Mouse (Mus musculus): Measurements from ENCODE around the gene Asl. TPM values are rescaled to one million over a fixed set of nuclear protein-coding genes. Genes with fewer than 3 reads are reported as not detected.

Gene Asl
- polyA plus RNA-seq, 1 experiment from 2014 or later = 51.4 TPM

- Histone ChIP-seq H3K4me3 (replicated peaks) (peak overlapping the region; percentile 62), H3K9me3 (no peaks in the 10 kb centered on the region), H3K9ac (peak overlapping the region; percentile 71), H3K27ac (no peak overlapping the region), H3K4me2 (replicated peaks) (peak overlapping the region; percentile 78), H3K36me3 (0 out of 2 replicates have a peak, but pooled peaks cover 2% of the 10 kb centered on the region), H3K27me3 (replicated peaks) (no peaks in the 10 kb centered on the region), H3K4me1 (replicated peaks) (peaks cover 6% of the 10 kb centered on the region; the same call in 1 of the 2 replicates)
- WGBS = 42% methylated on average over 5 of the region's 5 CpGs
- ATAC-seq = 0 out of 2 replicates have a peak, but pooled peaks have one; percentile 9
Measured at GRCm38 (mm10) chr5:130001356-130001987, 27.6 kb downstream of the Asl start.

- H3K36me3 ChIP-seq = 0 out of 2 replicates have a peak, but pooled peaks cover 2% of the 10 kb centered on the region
- H3K4me1 ChIP-seq (replicated peaks) = peaks cover 6% of the 10 kb centered on the region; the same call in 1 of the 2 replicates
- peak overlapping the region; percentile 78 for H3K4me2 ChIP-seq (replicated peaks)
- H3K4me3 ChIP-seq (replicated peaks) = no peak overlapping the region
- H3K9me3 ChIP-seq = no peaks in the 10 kb centered on the region
- H3K27ac ChIP-seq = no peak overlapping the region
- H3K9ac ChIP-seq = no peak overlapping the region
- 0 out of 2 replicates have a peak, but pooled peaks have one; percentile 8 for ATAC-seq
- no peaks in the 10 kb centered on the region for H3K27me3 ChIP-seq (replicated peaks)
- 78% methylated on average over 12 of the region's 12 CpGs for WGBS
Measured at GRCm38 (mm10) chr5:130000735-130001134, 28.3 kb downstream of the Asl start.

- Histone ChIP-seq H3K4me1 (replicated peaks) (peaks cover 6% of the 10 kb centered on the region; the same call in 1 of the 2 replicates), H3K27me3 (replicated peaks) (no peaks in the 10 kb centered on the region), H3K4me3 (replicated peaks) (no peak overlapping the region), H3K27ac (no peak overlapping the region), H3K4me2 (replicated peaks) (no peak overlapping the region), H3K9me3 (no peaks in the 10 kb centered on the region), H3K36me3 (0 out of 2 replicates have a peak, but pooled peaks cover 2% of the 10 kb centered on the region), H3K9ac (no peak overlapping the region)
- 29% methylated on average over 4 of the region's 4 CpGs for WGBS
- ATAC-seq = no peak
Measured at GRCm38 (mm10) chr5:129999097-129999496, 29.9 kb downstream of the Asl start.

- no peak overlapping the region for H3K4me2 ChIP-seq (replicated peaks)
- H3K9ac ChIP-seq = no peak overlapping the region
- H3K9me3 ChIP-seq = no peaks in the 10 kb centered on the region
- no peak overlapping the region for H3K27ac ChIP-seq
- H3K4me1 ChIP-seq (replicated peaks) = no peaks in the 10 kb centered on the region; the same call in 1 of the 2 replicates
- 69% methylated on average over 19 of the region's 19 CpGs for WGBS
- peaks cover 7% of the 10 kb centered on the region; the same call in 1 of the 2 replicates for H3K36me3 ChIP-seq
- no peaks in the 10 kb centered on the region for H3K27me3 ChIP-seq (replicated peaks)
- H3K4me3 ChIP-seq (replicated peaks) = no peak overlapping the region
- ATAC-seq = no peak
Measured at GRCm38 (mm10) chr5:129997700-129998099, 31.3 kb downstream of the Asl start.

- H3K36me3 ChIP-seq = peaks cover 9% of the 10 kb centered on the region; the same call in 1 of the 2 replicates
- no peak overlapping the region for H3K4me3 ChIP-seq (replicated peaks)
- no peak overlapping the region for H3K27ac ChIP-seq
- 90% methylated on average over 7 of the region's 7 CpGs for WGBS
- H3K4me1 ChIP-seq (replicated peaks) = no peaks in the 10 kb centered on the region
- H3K9ac ChIP-seq = no peak overlapping the region
- no peak for ATAC-seq
- H3K4me2 ChIP-seq (replicated peaks) = no peak overlapping the region
- H3K27me3 ChIP-seq (replicated peaks) = no peaks in the 10 kb centered on the region
- no peaks in the 10 kb centered on the region for H3K9me3 ChIP-seq
Measured at GRCm38 (mm10) chr5:129994989-129995388, 34.1 kb downstream of the Asl start.

- no peaks in the 10 kb centered on the region for H3K27me3 ChIP-seq (replicated peaks)
- no peak for ATAC-seq
- no peak overlapping the region for H3K27ac ChIP-seq
- H3K9me3 ChIP-seq = no peaks in the 10 kb centered on the region
- 93% methylated on average over 14 of the region's 14 CpGs for WGBS
- H3K4me2 ChIP-seq (replicated peaks) = no peak overlapping the region
- H3K36me3 ChIP-seq = peaks cover 9% of the 10 kb centered on the region; the same call in 1 of the 2 replicates
- H3K9ac ChIP-seq = no peak overlapping the region
- H3K4me1 ChIP-seq (replicated peaks) = no peaks in the 10 kb centered on the region
- no peak overlapping the region for H3K4me3 ChIP-seq (replicated peaks)
Measured at GRCm38 (mm10) chr5:129993374-129993773, 35.7 kb downstream of the Asl start.

- Histone ChIP-seq H3K27me3 (replicated peaks) (no peaks in the 10 kb centered on the region), H3K27ac (no peak overlapping the region), H3K4me3 (replicated peaks) (no peak overlapping the region), H3K9ac (no peak overlapping the region), H3K4me2 (replicated peaks) (no peak overlapping the region), H3K36me3 (peaks cover 6% of the 10 kb centered on the region; the same call in 1 of the 2 replicates), H3K9me3 (no peaks in the 10 kb centered on the region), H3K4me1 (replicated peaks) (no peaks in the 10 kb centered on the region)
- ATAC-seq = 0 out of 2 replicates have a peak, but pooled peaks have one; percentile 42
- 93% methylated on average over 5 of the region's 5 CpGs for whole genome bisulfite sequencing
Measured at GRCm38 (mm10) chr5:129991898-129992297, 37.1 kb downstream of the Asl start.

- H3K4me2 ChIP-seq (replicated peaks) = no peak overlapping the region
- no peak overlapping the region for H3K4me3 ChIP-seq (replicated peaks)
- no peaks in the 10 kb centered on the region for H3K4me1 ChIP-seq (replicated peaks)
- H3K9me3 ChIP-seq = no peaks in the 10 kb centered on the region
- H3K36me3 ChIP-seq = peaks cover 6% of the 10 kb centered on the region; the same call in 1 of the 2 replicates
- H3K27ac ChIP-seq = no peak overlapping the region
- ATAC-seq = no peak
- H3K27me3 ChIP-seq (replicated peaks) = no peaks in the 10 kb centered on the region
- 87% methylated on average over 13 of the region's 13 CpGs for WGBS
- no peak overlapping the region for H3K9ac ChIP-seq
Measured at GRCm38 (mm10) chr5:129989376-129989775, 39.7 kb downstream of the Asl start.

- H3K4me1 ChIP-seq (replicated peaks) = no peaks in the 10 kb centered on the region
- H3K9me3 ChIP-seq = no peaks in the 10 kb centered on the region
- no peak overlapping the region for H3K27ac ChIP-seq
- no peaks in the 10 kb centered on the region for H3K36me3 ChIP-seq
- no peak overlapping the region for H3K4me3 ChIP-seq (replicated peaks)
- no peak overlapping the region for H3K9ac ChIP-seq
- no peak for ATAC-seq
- WGBS = 55% methylated on average over 3 of the region's 3 CpGs
- no peaks in the 10 kb centered on the region for H3K27me3 ChIP-seq (replicated peaks)
- H3K4me2 ChIP-seq (replicated peaks) = no peak overlapping the region
Measured at GRCm38 (mm10) chr5:129980216-129980615, 48.8 kb downstream of the Asl start.

GRCm38 (mm10) chr5:129978608-129979007 is 50.4 kb downstream of the Asl start:
- Histone ChIP-seq H3K4me3 (replicated peaks) (no peak overlapping the region), H3K36me3 (no peaks in the 10 kb centered on the region), H3K9me3 (no peaks in the 10 kb centered on the region), H3K27ac (no peak overlapping the region), H3K4me2 (replicated peaks) (no peak overlapping the region), H3K9ac (no peak overlapping the region), H3K4me1 (replicated peaks) (no peaks in the 10 kb centered on the region), H3K27me3 (replicated peaks) (no peaks in the 10 kb centered on the region)
- ATAC-seq = no peak
- WGBS = 72% methylated on average over 5 of the region's 5 CpGs

- Histone ChIP-seq H3K27ac (no peak overlapping the region), H3K4me3 (replicated peaks) (no peak overlapping the region), H3K36me3 (no peaks in the 10 kb centered on the region), H3K9ac (no peak overlapping the region), H3K4me1 (replicated peaks) (no peaks in the 10 kb centered on the region), H3K9me3 (no peaks in the 10 kb centered on the region), H3K4me2 (replicated peaks) (no peak overlapping the region), H3K27me3 (replicated peaks) (no peaks in the 10 kb centered on the region)
- ATAC-seq = no peak
- 82% methylated on average over 4 of the region's 4 CpGs for WGBS
Measured at GRCm38 (mm10) chr5:129977768-129978167, 51.3 kb downstream of the Asl start.

GRCm38 (mm10) chr5:129974866-129975311 is 54.2 kb downstream of the Asl start:
- Histone ChIP-seq H3K4me3 (replicated peaks) (no peak overlapping the region), H3K27ac (no peak overlapping the region), H3K9me3 (no peaks in the 10 kb centered on the region), H3K4me1 (replicated peaks) (no peaks in the 10 kb centered on the region), H3K9ac (no peak overlapping the region), H3K4me2 (replicated peaks) (no peak overlapping the region), H3K36me3 (no peaks in the 10 kb centered on the region), H3K27me3 (replicated peaks) (no peaks in the 10 kb centered on the region)
- ATAC-seq = peak; percentile 87
- 69% methylated on average over 4 of the region's 4 CpGs for WGBS

GRCm38 (mm10) chr5:129974354-129974753 is 54.7 kb downstream of the Asl start:
- H3K4me2 ChIP-seq (replicated peaks) = no peak overlapping the region
- no peaks in the 10 kb centered on the region for H3K27me3 ChIP-seq (replicated peaks)
- 82% methylated on average over 4 of the region's 4 CpGs for whole genome bisulfite sequencing
- no peak overlapping the region for H3K4me3 ChIP-seq (replicated peaks)
- no peaks in the 10 kb centered on the region for H3K9me3 ChIP-seq
- no peak overlapping the region for H3K27ac ChIP-seq
- no peaks in the 10 kb centered on the region for H3K36me3 ChIP-seq
- no peaks in the 10 kb centered on the region for H3K4me1 ChIP-seq (replicated peaks)
- H3K9ac ChIP-seq = no peak overlapping the region
- no peak; the same call in 1 of the 2 replicates for ATAC-seq

Data from intestine, embryonic 15.5 days (tissue).